Mouse (Mus musculus): Measurements from ENCODE around the gene Fam181a.

- TF ChIP-seq CTCF (IDR thresholded peaks at IDR 0.05; ENCODE audit: borderline replicate concordance, extremely low read depth, insufficient read depth, insufficient read length) = no peak
- no peak for TF ChIP-seq POLR2A (IDR thresholded peaks at IDR 0.05; ENCODE audit: borderline replicate concordance, extremely low read depth, insufficient read depth, insufficient read length, poor library complexity, severe bottlenecking)
Measured at GRCm38 (mm10) chr12:103300493-103300892, 10.3 kb upstream of the Fam181a start.

Data from brain, embryonic 14.5 days (tissue).